Mouse (Mus musculus) MEL-GATA-1-ER (cell line): ENCODE results near the gene Mfsd6.
A peak's percentile ranks its signal among the peaks of the same experiment; 100 is the strongest.
"Not testable (repeated sequence)": the region's sequence is repeated elsewhere in the genome, so short reads cannot be mapped to it uniquely, and the experiment has no call there.

Experiments
- DNase-seq: peaks from one replicate; pipeline ENCODE4 v3.0.0-alpha.2; 2012; ENCODE audit warnings: low read depth; ENCODE audit errors: extremely low read depth

Gene Mfsd6

GRCm38 (mm10) chr1:52708745-52709144 is 18.5 kb downstream of the Mfsd6 start:
- no peak for DNase-seq

- no peak for DNase-seq
Measured at GRCm38 (mm10) chr1:52707030-52707429, 20.2 kb downstream of the Mfsd6 start.

- DNase-seq = no peak
Measured at GRCm38 (mm10) chr1:52702738-52703491, 24.3 kb downstream of the Mfsd6 start.

- no peak for DNase-seq
Measured at GRCm38 (mm10) chr1:52701941-52702340, 25.3 kb downstream of the Mfsd6 start.

GRCm38 (mm10) chr1:52694456-52694855 is 32.8 kb downstream of the Mfsd6 start:
- not testable (repeated sequence) for DNase-seq

GRCm38 (mm10) chr1:52687636-52688035 is 39.6 kb downstream of the Mfsd6 start:
- DNase-seq = no peak

GRCm38 (mm10) chr1:52683550-52683949 is 43.7 kb downstream of the Mfsd6 start:
- no peak for DNase-seq

GRCm38 (mm10) chr1:52676621-52677020 is 50.6 kb downstream of the Mfsd6 start:
- no peak for DNase-seq

- no peak for DNase-seq
Measured at GRCm38 (mm10) chr1:52675561-52676551, 51.4 kb downstream of the Mfsd6 start.

- DNase-seq = no peak
Measured at GRCm38 (mm10) chr1:52669931-52670330, 57.3 kb downstream of the Mfsd6 start.

GRCm38 (mm10) chr1:52668743-52669323 is 58.4 kb downstream of the Mfsd6 start:
- DNase-seq = no peak

GRCm38 (mm10) chr1:52663228-52663627 is 64.0 kb downstream of the Mfsd6 start:
- DNase-seq = no peak

GRCm38 (mm10) chr1:52660765-52661164 is 66.5 kb downstream of the Mfsd6 start:
- no peak for DNase-seq

- DNase-seq = no peak
Measured at GRCm38 (mm10) chr1:52660278-52660677, 67.0 kb downstream of the Mfsd6 start.

GRCm38 (mm10) chr1:52658160-52658559 is 69.1 kb downstream of the Mfsd6 start:
- no peak for DNase-seq

- DNase-seq = peak; percentile 76
Measured at GRCm38 (mm10) chr1:52655153-52655552, 72.1 kb downstream of the Mfsd6 start.

GRCm38 (mm10) chr1:52653366-52653765 is 73.9 kb downstream of the Mfsd6 start:
- DNase-seq = peak; percentile 56

GRCm38 (mm10) chr1:52652601-52653253 is 74.5 kb downstream of the Mfsd6 start:
- no peak for DNase-seq

GRCm38 (mm10) chr1:52650066-52650465 is 77.2 kb downstream of the Mfsd6 start:
- DNase-seq = no peak

GRCm38 (mm10) chr1:52648153-52649027 is 78.9 kb downstream of the Mfsd6 start:
- peak; percentile 48 for DNase-seq
